Mouse (Mus musculus) midbrain, embryonic 12.5 days (tissue): ENCODE measurements around the gene Slc35f1. TPM values are rescaled to one million over a fixed set of nuclear protein-coding genes. Genes with fewer than 3 reads are reported as not detected.

Experiments used
- ATAC-seq: fragments of 200-750 bp; cut with Nextera tagmentation; 2 replicates; pipeline ENCODE4 v1.8.0; 2017; ENCODE audit warnings: low read depth, moderate TSS enrichment, moderate library complexity; ENCODE audit not compliant: low FRiP score
- H3K27ac ChIP-seq: fragments of 300-500 bp; sonication (generic); replicated peaks from 2 replicates; pipeline ENCODE4 v1.5.1; 2016; ENCODE audit warnings: mild to moderate bottlenecking
- H3K27me3 ChIP-seq: fragments of 300-500 bp; sonication (generic); 2 replicates; pipeline ENCODE4 v1.6.1; 2016; ENCODE audit warnings: mild to moderate bottlenecking
- H3K36me3 ChIP-seq: fragments of 300-500 bp; sonication (generic); 2 replicates; pipeline ENCODE4 v1.6.1; 2016
- H3K4me1 ChIP-seq: fragments of 300-500 bp; sonication (generic); 2 replicates; pipeline ENCODE4 v1.6.1; 2016
- H3K4me2 ChIP-seq: fragments of 300-500 bp; sonication (generic); replicated peaks from 2 replicates; pipeline ENCODE4 v1.6.1; 2016; ENCODE audit warnings: mild to moderate bottlenecking, moderate library complexity
- H3K4me3 ChIP-seq: fragments of 300-500 bp; sonication (generic); 2 replicates; pipeline ENCODE4 v1.5.1; 2016; ENCODE audit warnings: mild to moderate bottlenecking
- H3K9ac ChIP-seq: fragments of 300-500 bp; sonication (generic); replicated peaks from 2 replicates; pipeline ENCODE4 v1.6.1; 2016; ENCODE audit warnings: mild to moderate bottlenecking, moderate library complexity
- H3K9me3 ChIP-seq: fragments of 300-500 bp; sonication (generic); 2 replicates; pipeline ENCODE4 v1.6.1; 2016; ENCODE audit warnings: mild to moderate bottlenecking
- WGBS: fragments of 180-500 bp; shearing (Covaris S2); methylation state at CpG from one replicate; pipeline ENCODE4 v1.1.7; 2016; 5-methylcytosine and 5-hydroxymethylcytosine counted together
- polyA plus RNA-seq: library from polyadenylated mRNA; unstranded; fragments of >200 nt; fragmentation: Nextera tagmentation; extraction: Ambion mirVana; gene quantifications from 2 replicates; pipeline ENCODE4 v1.2.1, GENCODE M21; 2016

The Slc35f1 gene
- polyA plus RNA-seq, 1 experiment from 2014 or later, result 24.8 TPM

DNA sequence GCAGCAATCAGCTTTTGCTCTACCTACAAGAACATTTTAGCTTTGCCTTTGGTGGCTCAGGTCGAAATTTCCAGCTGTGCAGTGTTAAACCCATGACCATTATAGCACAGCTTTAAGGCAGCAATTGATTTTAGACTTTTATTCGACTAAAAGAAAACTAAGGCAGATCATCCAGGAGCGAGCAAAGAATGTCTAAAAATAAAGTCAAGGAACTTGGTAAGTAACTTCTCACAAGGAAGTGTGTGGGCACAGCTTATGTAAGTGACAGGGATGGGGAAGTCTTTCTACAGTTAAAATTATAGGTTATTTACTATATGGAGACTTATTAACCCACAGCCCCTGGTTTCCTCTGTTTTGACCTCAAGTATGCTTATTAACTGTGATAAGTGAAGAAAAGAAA is 262.2 kb downstream of the Slc35f1 start:
- no peaks in the 10 kb centered on the region for H3K4me1 ChIP-seq
- H3K4me2 ChIP-seq, result no peak overlapping the region
- H3K9me3 ChIP-seq, result no peaks in the 10 kb centered on the region
- no peak for ATAC-seq
- WGBS, result 87% methylated on average over 3 of the region's 3 CpGs
- H3K27ac ChIP-seq, result no peak overlapping the region
- no peaks in the 10 kb centered on the region for H3K36me3 ChIP-seq
- H3K9ac ChIP-seq, result no peak overlapping the region
- no peak overlapping the region for H3K4me3 ChIP-seq
- H3K27me3 ChIP-seq, result no peaks in the 10 kb centered on the region

DNA sequence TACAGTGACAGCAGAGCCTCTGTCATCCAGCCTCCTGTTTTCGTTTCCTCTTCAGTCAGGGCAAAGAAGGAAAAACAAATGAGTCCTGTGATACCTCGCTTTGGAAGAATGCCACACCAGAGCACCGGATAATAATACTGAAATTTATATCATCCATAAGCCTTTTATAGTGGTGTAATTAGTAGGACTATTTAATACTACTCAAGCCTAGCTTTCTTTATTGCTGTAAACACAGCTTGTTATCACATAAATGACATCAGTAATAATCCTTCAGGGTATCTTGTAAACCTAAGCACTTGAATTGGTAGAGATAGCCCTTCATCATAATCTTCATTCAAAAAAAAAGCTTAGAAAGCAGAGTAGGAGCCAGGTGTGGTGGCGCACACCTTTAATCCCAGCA is 266.4 kb downstream of the Slc35f1 start:
- Histone ChIP-seq H3K9ac (no peak overlapping the region), H3K27ac (no peak overlapping the region), H3K36me3 (no peaks in the 10 kb centered on the region), H3K4me2 (no peak overlapping the region), H3K9me3 (no peaks in the 10 kb centered on the region), H3K4me3 (no peak overlapping the region), H3K4me1 (no peaks in the 10 kb centered on the region), H3K27me3 (no peaks in the 10 kb centered on the region)
- no peak for ATAC-seq
- WGBS, result 88% methylated on average over 4 of the region's 4 CpGs

DNA sequence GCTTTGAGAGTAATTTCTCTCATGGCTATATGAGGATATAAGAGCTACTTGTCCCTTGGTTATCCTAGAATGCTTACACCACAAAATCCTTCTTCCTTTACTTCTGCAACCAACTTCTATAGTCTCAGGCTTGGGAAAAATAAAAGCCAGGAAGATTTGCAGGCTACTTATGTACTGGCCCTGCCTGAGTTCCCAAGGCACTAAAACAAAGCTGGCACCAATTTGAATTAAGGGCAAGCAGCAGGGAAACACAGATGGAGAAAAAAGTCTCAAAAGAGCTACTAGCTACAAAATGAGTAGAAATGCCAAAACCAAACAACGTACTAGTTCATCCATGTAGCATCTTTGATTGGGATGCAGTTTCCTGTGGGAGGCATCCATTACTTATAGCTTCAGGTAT is 288.9 kb downstream of the Slc35f1 start:
- Histone ChIP-seq H3K9ac (no peak overlapping the region), H3K9me3 (no peaks in the 10 kb centered on the region), H3K4me2 (no peak overlapping the region), H3K27me3 (no peaks in the 10 kb centered on the region), H3K4me1 (no peaks in the 10 kb centered on the region), H3K36me3 (no peaks in the 10 kb centered on the region), H3K4me3 (no peak overlapping the region), H3K27ac (no peak overlapping the region)
- no peak for ATAC-seq
- 92% methylated on average over 1 of the region's 1 CpGs for WGBS

DNA sequence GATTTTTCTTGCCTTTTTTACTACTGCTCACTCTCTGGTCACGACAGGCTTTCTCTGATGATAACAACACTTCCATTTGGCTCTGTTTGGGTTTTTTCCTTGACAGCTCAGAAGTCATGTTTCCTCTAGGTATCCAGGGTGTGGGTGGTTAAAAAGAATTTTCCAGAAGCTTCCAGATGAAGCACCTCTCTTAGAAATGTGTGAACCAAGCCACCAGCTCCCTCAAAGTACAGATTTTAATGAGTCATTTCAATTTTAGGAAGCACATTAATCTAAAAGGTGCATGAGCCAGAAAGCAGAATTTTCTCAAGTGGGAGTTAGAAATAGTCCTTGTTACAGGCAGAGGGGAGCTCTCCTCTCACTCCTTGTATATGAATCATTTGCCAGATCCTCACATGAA is 292.5 kb downstream of the Slc35f1 start:
- no peaks in the 10 kb centered on the region for H3K4me1 ChIP-seq
- no peak overlapping the region for H3K9ac ChIP-seq
- WGBS, result 81% methylated on average over 1 of the region's 1 CpGs
- ATAC-seq, result no peak
- H3K4me2 ChIP-seq, result no peak overlapping the region
- no peaks in the 10 kb centered on the region for H3K9me3 ChIP-seq
- H3K36me3 ChIP-seq, result no peaks in the 10 kb centered on the region
- H3K27ac ChIP-seq, result no peak overlapping the region
- H3K27me3 ChIP-seq, result no peaks in the 10 kb centered on the region
- H3K4me3 ChIP-seq, result no peak overlapping the region

DNA sequence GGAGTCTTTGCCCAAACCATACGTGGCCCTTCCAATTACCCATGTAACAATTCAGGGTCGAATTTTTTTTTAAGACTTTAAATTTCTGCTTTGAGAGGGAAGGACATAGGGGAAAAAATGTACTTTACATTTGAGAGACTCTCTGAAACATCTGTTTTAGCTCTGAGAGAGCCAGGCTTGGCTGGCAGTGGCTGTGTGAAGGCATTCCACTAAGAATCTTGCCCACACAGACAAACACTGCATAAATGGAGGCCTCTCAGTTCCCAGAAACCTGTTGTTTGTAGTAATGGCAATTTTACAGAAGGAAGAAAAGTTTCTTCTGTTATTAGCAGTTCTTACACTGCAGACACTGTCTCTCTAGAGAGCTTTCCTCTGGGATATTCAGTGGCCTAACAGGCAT is 301.9 kb downstream of the Slc35f1 start:
- H3K4me2 ChIP-seq, result no peak overlapping the region
- no peaks in the 10 kb centered on the region for H3K36me3 ChIP-seq
- H3K27me3 ChIP-seq, result no peaks in the 10 kb centered on the region
- H3K9ac ChIP-seq, result no peak overlapping the region
- H3K27ac ChIP-seq, result no peak overlapping the region
- peaks cover 4% of the 10 kb centered on the region; the same call in 1 of the 2 replicates for H3K4me1 ChIP-seq
- no peak for ATAC-seq
- WGBS, result 60% methylated on average over 2 of the region's 2 CpGs
- no peak overlapping the region for H3K4me3 ChIP-seq
- no peaks in the 10 kb centered on the region for H3K9me3 ChIP-seq

DNA sequence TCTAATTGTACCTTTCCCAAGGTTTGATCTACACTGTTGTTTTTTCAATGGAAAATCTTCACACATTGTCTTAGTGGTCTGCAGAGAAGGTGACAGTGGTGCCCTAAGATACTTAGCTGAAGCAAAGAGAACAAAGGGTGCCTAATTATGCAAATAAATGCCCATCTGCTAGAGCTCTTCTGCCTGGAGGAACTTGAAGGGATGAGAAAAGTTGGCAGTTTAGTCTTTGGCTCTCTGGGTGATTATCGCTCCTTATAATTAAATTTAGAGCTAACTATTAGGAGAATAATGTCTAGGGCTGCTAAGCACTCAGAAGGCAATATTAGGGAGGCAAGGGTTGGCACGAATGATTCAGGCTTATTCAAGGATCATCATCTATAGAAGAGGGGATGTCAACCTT is 306.6 kb downstream of the Slc35f1 start:
- H3K9me3 ChIP-seq, result no peaks in the 10 kb centered on the region

DNA sequence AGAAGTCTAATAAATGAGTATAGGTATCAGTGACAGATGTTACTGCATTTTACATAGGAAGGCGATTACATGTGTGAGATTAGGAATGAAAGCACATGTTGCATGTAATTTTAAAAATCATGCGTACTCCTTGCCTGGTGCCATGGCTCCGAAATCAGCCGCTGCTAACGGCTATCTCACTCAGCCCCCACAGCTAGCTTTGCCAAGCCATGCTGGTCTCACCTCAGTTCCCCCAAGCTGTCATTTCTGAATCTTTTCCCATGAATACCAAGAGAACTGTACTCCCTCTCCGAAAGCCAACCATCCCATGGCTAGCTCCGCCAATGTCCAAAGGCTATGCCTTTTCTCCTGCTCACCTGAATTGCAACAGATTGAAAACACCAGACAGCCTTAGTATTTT is 310.8 kb downstream of the Slc35f1 start:
- H3K4me1 ChIP-seq, result peaks cover 5% of the 10 kb centered on the region
- no peaks in the 10 kb centered on the region for H3K9me3 ChIP-seq
- H3K4me2 ChIP-seq, result no peak overlapping the region
- H3K27me3 ChIP-seq, result no peaks in the 10 kb centered on the region
- no peak for ATAC-seq
- no peak overlapping the region for H3K27ac ChIP-seq
- 96% methylated on average over 7 of the region's 7 CpGs for WGBS
- H3K36me3 ChIP-seq, result no peaks in the 10 kb centered on the region
- no peak overlapping the region for H3K4me3 ChIP-seq
- H3K9ac ChIP-seq, result no peak overlapping the region

More for the DNA sequence above, 306.6 kb downstream of the Slc35f1 start:
- 63% methylated on average over 2 of the region's 2 CpGs for WGBS
- no peak overlapping the region for H3K4me2 ChIP-seq
- H3K27ac ChIP-seq, result no peak overlapping the region
- H3K9ac ChIP-seq, result no peak overlapping the region
- ATAC-seq, result no peak
- no peaks in the 10 kb centered on the region for H3K36me3 ChIP-seq
- no peaks in the 10 kb centered on the region for H3K27me3 ChIP-seq
- no peak overlapping the region for H3K4me3 ChIP-seq
- peaks cover 4% of the 10 kb centered on the region; the same call in 1 of the 2 replicates for H3K4me1 ChIP-seq

DNA sequence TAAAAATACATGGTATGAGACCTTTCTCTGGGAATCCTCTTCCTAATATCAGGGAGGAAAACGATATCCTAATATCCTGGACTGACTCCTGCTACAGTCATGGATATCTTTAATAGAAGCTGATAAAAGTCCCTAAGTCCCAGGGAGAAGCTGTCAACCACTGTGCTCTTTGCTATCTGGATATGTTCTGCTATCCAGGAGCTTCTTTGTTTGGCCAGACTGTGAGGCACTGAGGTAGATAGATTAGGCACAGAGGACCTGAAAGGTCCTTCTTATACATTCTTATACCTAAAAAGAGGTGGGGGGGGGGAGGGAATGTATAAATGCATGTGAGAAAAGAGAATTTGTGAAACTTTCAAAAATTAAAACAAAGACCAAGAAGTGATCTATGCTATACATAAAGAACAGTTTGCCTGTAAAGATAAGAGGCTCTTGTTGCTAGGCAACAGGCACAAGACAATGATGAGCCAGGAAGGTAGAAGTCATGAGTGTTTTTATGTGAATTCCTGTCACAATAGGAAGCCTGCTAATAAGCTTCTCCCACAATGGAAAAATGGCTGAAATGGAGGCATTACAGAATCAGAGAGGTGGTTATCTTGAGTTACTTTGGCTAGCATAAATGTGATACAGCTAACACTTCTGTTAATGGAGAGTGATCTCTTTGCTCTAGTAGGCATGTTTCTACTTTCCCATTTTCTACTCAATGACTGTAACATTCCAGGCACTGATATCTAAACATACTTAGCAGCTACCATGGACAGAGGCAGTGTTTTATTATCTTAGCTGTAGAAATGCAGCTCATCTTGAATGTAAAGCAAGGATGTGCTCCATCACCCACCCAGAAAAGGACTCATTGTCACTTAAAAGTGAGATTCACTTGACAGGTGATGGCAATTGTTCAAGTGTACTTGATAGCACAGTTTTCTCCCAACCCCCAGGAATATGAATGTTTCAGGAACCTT is 316.2 kb downstream of the Slc35f1 start:
- peak overlapping the region; percentile 49 for H3K27ac ChIP-seq
- no peaks in the 10 kb centered on the region for H3K36me3 ChIP-seq
- no peaks in the 10 kb centered on the region for H3K9me3 ChIP-seq
- H3K4me3 ChIP-seq, result no peak overlapping the region
- H3K4me2 ChIP-seq, result no peak overlapping the region
- WGBS, result 73% methylated on average over 1 of the region's 1 CpGs
- H3K4me1 ChIP-seq, result peaks cover 9% of the 10 kb centered on the region; the same call in 1 of the 2 replicates
- no peaks in the 10 kb centered on the region for H3K27me3 ChIP-seq
- no peak overlapping the region for H3K9ac ChIP-seq
- ATAC-seq, result peak; percentile 65; the same call in 1 of the 2 replicates

DNA sequence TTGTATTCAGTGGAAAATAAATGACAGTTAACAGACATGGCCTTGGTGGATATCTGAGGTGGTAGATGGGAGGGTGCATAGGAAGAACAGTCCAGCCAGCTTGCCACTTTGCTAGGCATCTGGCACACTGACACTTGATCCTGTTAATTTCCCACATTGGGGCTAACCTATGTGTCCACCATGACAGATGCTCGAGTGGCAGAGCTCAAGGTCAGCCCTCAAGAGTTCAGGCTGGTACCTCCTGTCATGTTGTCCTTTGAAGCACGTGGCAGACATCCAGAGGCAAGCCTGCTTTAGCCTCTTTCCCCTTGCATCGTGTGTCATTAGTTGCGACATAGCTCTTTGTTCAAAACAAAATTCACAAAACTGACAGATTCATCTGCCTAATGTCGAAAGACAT is 323.5 kb downstream of the Slc35f1 start:
- Histone ChIP-seq H3K9me3 (no peaks in the 10 kb centered on the region), H3K4me2 (no peak overlapping the region), H3K27ac (no peak overlapping the region), H3K4me3 (no peak overlapping the region), H3K9ac (no peak overlapping the region), H3K27me3 (no peaks in the 10 kb centered on the region), H3K36me3 (no peaks in the 10 kb centered on the region), H3K4me1 (no peaks in the 10 kb centered on the region)
- WGBS, result 68% methylated on average over 5 of the region's 5 CpGs
- ATAC-seq, result peak; percentile 52; the same call in 1 of the 2 replicates

DNA sequence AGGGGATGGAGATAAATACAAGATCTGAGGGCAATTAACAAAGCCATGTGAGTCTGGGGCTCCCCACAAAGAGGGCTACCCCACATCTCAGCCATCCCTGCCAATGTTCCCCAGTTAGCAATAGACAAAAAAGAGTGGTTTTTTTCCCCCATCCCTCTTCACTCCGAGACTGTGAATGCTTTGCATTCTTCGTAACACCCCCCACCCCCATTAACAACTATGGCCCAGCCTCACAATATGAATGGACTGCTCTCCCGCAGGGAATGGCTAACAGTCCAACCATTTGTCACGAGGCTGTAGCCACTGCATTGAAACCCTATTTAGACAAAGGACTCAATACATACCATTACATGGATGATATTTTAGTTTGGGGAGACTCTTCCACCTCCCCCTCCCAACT is 338.1 kb downstream of the Slc35f1 start:
- WGBS, result 48% methylated on average over 4 of the region's 4 CpGs
- no peaks in the 10 kb centered on the region for H3K9me3 ChIP-seq
- no peak overlapping the region for H3K9ac ChIP-seq
- no peak overlapping the region for H3K27ac ChIP-seq
- H3K4me2 ChIP-seq, result no peak overlapping the region
- H3K4me1 ChIP-seq, result peaks cover 4% of the 10 kb centered on the region; the same call in 1 of the 2 replicates
- H3K4me3 ChIP-seq, result no peak overlapping the region
- H3K27me3 ChIP-seq, result no peaks in the 10 kb centered on the region
- no peaks in the 10 kb centered on the region for H3K36me3 ChIP-seq
- ATAC-seq, result no peak

DNA sequence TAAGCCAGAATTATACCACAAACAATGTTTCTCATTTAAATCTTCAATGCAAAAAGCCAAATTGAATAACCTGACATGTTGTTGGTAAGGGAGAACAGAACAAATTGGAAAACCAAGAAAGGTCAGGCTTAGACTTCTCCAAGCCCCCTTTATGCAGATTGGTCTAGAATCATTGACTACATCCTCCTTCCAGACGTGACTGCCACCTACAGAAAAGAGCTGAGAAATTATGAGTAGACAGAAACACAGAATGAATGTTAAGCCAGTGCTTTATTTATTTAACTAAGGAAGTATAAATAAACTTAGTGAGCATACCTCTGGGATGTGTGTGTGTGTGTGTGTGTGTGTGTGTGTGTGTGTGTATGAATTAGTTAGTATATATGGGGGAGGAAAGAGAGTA is 344.9 kb downstream of the Slc35f1 start:
- H3K9ac ChIP-seq, result no peak overlapping the region
- H3K27me3 ChIP-seq, result no peaks in the 10 kb centered on the region
- H3K27ac ChIP-seq, result no peak overlapping the region
- no peaks in the 10 kb centered on the region for H3K9me3 ChIP-seq
- no peak overlapping the region for H3K4me3 ChIP-seq
- no peaks in the 10 kb centered on the region for H3K36me3 ChIP-seq
- H3K4me2 ChIP-seq, result no peak overlapping the region
- H3K4me1 ChIP-seq, result no peaks in the 10 kb centered on the region
- no peak for ATAC-seq
- 58% methylated on average over 1 of the region's 1 CpGs for WGBS

DNA sequence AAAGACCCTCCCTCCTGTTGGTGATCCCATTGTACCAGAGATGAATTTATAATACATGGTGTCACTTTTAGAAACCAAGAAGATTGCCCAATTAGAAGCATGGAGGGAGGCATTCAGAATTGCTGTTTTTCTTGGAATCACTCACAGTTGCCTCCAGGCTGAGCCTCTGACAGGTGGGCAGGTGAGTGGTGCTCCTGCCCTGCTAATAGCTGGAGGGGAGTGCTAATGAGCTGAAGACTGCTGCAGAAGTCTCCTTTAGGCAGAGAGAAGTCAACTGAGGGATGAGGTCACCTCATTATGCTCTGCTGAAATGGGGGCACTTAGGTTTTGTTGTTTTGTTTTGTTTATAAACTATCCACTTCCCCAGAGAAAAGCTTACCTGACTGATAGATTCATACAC is 355.6 kb downstream of the Slc35f1 start:
- ATAC-seq, result no peak
- H3K4me1 ChIP-seq, result no peaks in the 10 kb centered on the region
- H3K4me2 ChIP-seq, result no peak overlapping the region
- no peak overlapping the region for H3K27ac ChIP-seq
- no peaks in the 10 kb centered on the region for H3K9me3 ChIP-seq
- no peaks in the 10 kb centered on the region for H3K27me3 ChIP-seq
- H3K36me3 ChIP-seq, result no peaks in the 10 kb centered on the region
- H3K4me3 ChIP-seq, result no peak overlapping the region
- H3K9ac ChIP-seq, result no peak overlapping the region
